Mouse (Mus musculus): ENCODE results near the gene Ring1. TPM values are rescaled to one million over a fixed set of nuclear protein-coding genes. Genes with fewer than 3 reads are reported as not detected.

Ring1 gene
- total RNA-seq, 2 experiments from 2014 or later: 2.0 to 9.2 TPM

Other genes with a start within 250 kb of the Ring1 start
Only the 30 nearest of the 33 such genes appear.
- gene Kank3, start 214.2 kb downstream of the Ring1 start, total RNA-seq (2015; ENCODE audit: low replicate concordance): not detected in 2 replicates
- gene Kank3, start 214.2 kb downstream of the Ring1 start, total RNA-seq (2017; ENCODE audit: low replicate concordance): 0.42 and 1.3 TPM in 2 replicates
- gene Rps28, start 200.1 kb downstream of the Ring1 start, total RNA-seq (2015; ENCODE audit: low replicate concordance): 216 and 275 TPM in 2 replicates
- 302 and 335 TPM in 2 replicates for gene Rps28, start 200.1 kb downstream of the Ring1 start, total RNA-seq (2017; ENCODE audit: low replicate concordance)
- gene Ndufa7, start 200.1 kb downstream of the Ring1 start, total RNA-seq (2015; ENCODE audit: low replicate concordance): 50.6 and 57.5 TPM in 2 replicates
- 35.4 and 46.6 TPM in 2 replicates for gene Ndufa7, start 200.1 kb downstream of the Ring1 start, total RNA-seq (2017; ENCODE audit: low replicate concordance)
- 3.1 and 3.3 TPM in 2 replicates for gene Cd320, start 181.6 kb downstream of the Ring1 start, total RNA-seq (2015; ENCODE audit: low replicate concordance)
- not detected in 2 replicates for gene Cd320, start 181.6 kb downstream of the Ring1 start, total RNA-seq (2017; ENCODE audit: low replicate concordance)
- not detected in 2 replicates for gene Gm7029, start 150.8 kb downstream of the Ring1 start, total RNA-seq (2015; ENCODE audit: low replicate concordance)
- gene Gm7029, start 150.8 kb downstream of the Ring1 start, total RNA-seq (2017; ENCODE audit: low replicate concordance): not detected in 2 replicates
- gene Kifc1, start 134.0 kb downstream of the Ring1 start, total RNA-seq (2015; ENCODE audit: low replicate concordance): 5.0 and 17.6 TPM in 2 replicates
- 47.5 and 80.7 TPM in 2 replicates for gene Kifc1, start 134.0 kb downstream of the Ring1 start, total RNA-seq (2017; ENCODE audit: low replicate concordance)
- not detected in 2 replicates for gene Platr17, start 119.5 kb downstream of the Ring1 start, total RNA-seq (2015; ENCODE audit: low replicate concordance)
- gene Platr17, start 119.5 kb downstream of the Ring1 start, total RNA-seq (2017; ENCODE audit: low replicate concordance): 9.7 TPM in 1 of 2 replicates, not detected in the other
- 12.1 and 14.2 TPM in 2 replicates for gene Daxx, start 115.3 kb downstream of the Ring1 start, total RNA-seq (2015; ENCODE audit: low replicate concordance)
- 20.4 and 21.7 TPM in 2 replicates for gene Daxx, start 115.3 kb downstream of the Ring1 start, total RNA-seq (2017; ENCODE audit: low replicate concordance)
- 30.7 and 30.9 TPM in 2 replicates for gene Tapbp, start 108.8 kb downstream of the Ring1 start, total RNA-seq (2015; ENCODE audit: low replicate concordance)
- gene Tapbp, start 108.8 kb downstream of the Ring1 start, total RNA-seq (2017; ENCODE audit: low replicate concordance): 34.3 and 39.6 TPM in 2 replicates
- 4.0 and 7.9 TPM in 2 replicates for gene Zbtb22, start 108.8 kb downstream of the Ring1 start, total RNA-seq (2015; ENCODE audit: low replicate concordance)
- gene Zbtb22, start 108.8 kb downstream of the Ring1 start, total RNA-seq (2017; ENCODE audit: low replicate concordance): 8.8 and 10.3 TPM in 2 replicates
- gene Rgl2, start 95.1 kb downstream of the Ring1 start, total RNA-seq (2015; ENCODE audit: low replicate concordance): 5.2 and 6.1 TPM in 2 replicates
- gene Rgl2, start 95.1 kb downstream of the Ring1 start, total RNA-seq (2017; ENCODE audit: low replicate concordance): 5.6 and 9.7 TPM in 2 replicates
- gene Pfdn6, start 84.3 kb downstream of the Ring1 start, total RNA-seq (2015; ENCODE audit: low replicate concordance): 15.9 and 38.0 TPM in 2 replicates
- gene Pfdn6, start 84.3 kb downstream of the Ring1 start, total RNA-seq (2017; ENCODE audit: low replicate concordance): 22.9 TPM in 2 replicates
- gene Wdr46, start 84.0 kb downstream of the Ring1 start, total RNA-seq (2015; ENCODE audit: low replicate concordance): 4.0 and 15.9 TPM in 2 replicates
- gene Wdr46, start 84.0 kb downstream of the Ring1 start, total RNA-seq (2017; ENCODE audit: low replicate concordance): 7.5 and 8.5 TPM in 2 replicates
- gene B3galt4, start 73.2 kb downstream of the Ring1 start, total RNA-seq (2015; ENCODE audit: low replicate concordance): not detected in 2 replicates
- gene B3galt4, start 73.2 kb downstream of the Ring1 start, total RNA-seq (2017; ENCODE audit: low replicate concordance): 0.70 and 0.94 TPM in 2 replicates
- 8.2 and 11.3 TPM in 2 replicates for gene Vps52, start 68.9 kb downstream of the Ring1 start, total RNA-seq (2015; ENCODE audit: low replicate concordance)
- 13.0 and 17.0 TPM in 2 replicates for gene Vps52, start 68.9 kb downstream of the Ring1 start, total RNA-seq (2017; ENCODE audit: low replicate concordance)
- 758 and 917 TPM in 2 replicates for gene Rps18, start 68.7 kb downstream of the Ring1 start, total RNA-seq (2015; ENCODE audit: low replicate concordance)
- 207 and 301 TPM in 2 replicates for gene Rps18, start 68.7 kb downstream of the Ring1 start, total RNA-seq (2017; ENCODE audit: low replicate concordance)
- 177 and 273 TPM in 2 replicates for gene H2-K1, start 24.3 kb downstream of the Ring1 start, total RNA-seq (2015; ENCODE audit: low replicate concordance)
- gene H2-K1, start 24.3 kb downstream of the Ring1 start, total RNA-seq (2017; ENCODE audit: low replicate concordance): 97.6 and 121 TPM in 2 replicates
- gene H2-Ke6, start 3.4 kb upstream of the Ring1 start, total RNA-seq (2015; ENCODE audit: low replicate concordance): 26.5 and 50.7 TPM in 2 replicates
- gene H2-Ke6, start 3.4 kb upstream of the Ring1 start, total RNA-seq (2017; ENCODE audit: low replicate concordance): 15.0 and 17.8 TPM in 2 replicates
- not detected in 2 replicates for gene Slc39a7, start 7.0 kb upstream of the Ring1 start, total RNA-seq (2015; ENCODE audit: low replicate concordance)
- gene Slc39a7, start 7.0 kb upstream of the Ring1 start, total RNA-seq (2017; ENCODE audit: low replicate concordance): 11.5 and 16.6 TPM in 2 replicates
- 7.1 and 8.3 TPM in 2 replicates for gene Rxrb, start 7.1 kb upstream of the Ring1 start, total RNA-seq (2015; ENCODE audit: low replicate concordance)
- gene Rxrb, start 7.1 kb upstream of the Ring1 start, total RNA-seq (2017; ENCODE audit: low replicate concordance): 10.7 and 12.0 TPM in 2 replicates
- gene Col11a2, start 14.8 kb upstream of the Ring1 start, total RNA-seq (2015; ENCODE audit: low replicate concordance): 1.3 TPM in 1 of 2 replicates, not detected in the other
- gene Col11a2, start 14.8 kb upstream of the Ring1 start, total RNA-seq (2017; ENCODE audit: low replicate concordance): 4.3 and 7.0 TPM in 2 replicates
- gene H2-Oa, start 67.7 kb upstream of the Ring1 start, total RNA-seq (2015; ENCODE audit: low replicate concordance): 0.84 and 7.9 TPM in 2 replicates
- 1.1 TPM in 1 of 2 replicates, not detected in the other for gene H2-Oa, start 67.7 kb upstream of the Ring1 start, total RNA-seq (2017; ENCODE audit: low replicate concordance)
- gene H2-DMa, start 94.9 kb upstream of the Ring1 start, total RNA-seq (2015; ENCODE audit: low replicate concordance): 15.9 and 37.5 TPM in 2 replicates
- gene H2-DMa, start 94.9 kb upstream of the Ring1 start, total RNA-seq (2017; ENCODE audit: low replicate concordance): 11.7 and 13.3 TPM in 2 replicates
- 36.1 and 75.0 TPM in 2 replicates for gene Brd2, start 98.0 kb upstream of the Ring1 start, total RNA-seq (2015; ENCODE audit: low replicate concordance)
- gene Brd2, start 98.0 kb upstream of the Ring1 start, total RNA-seq (2017; ENCODE audit: low replicate concordance): 114 and 135 TPM in 2 replicates
- gene H2-DMb2, start 118.6 kb upstream of the Ring1 start, total RNA-seq (2015; ENCODE audit: low replicate concordance): 2.5 TPM in 1 of 2 replicates, not detected in the other
- gene H2-DMb2, start 118.6 kb upstream of the Ring1 start, total RNA-seq (2017; ENCODE audit: low replicate concordance): 3.2 and 3.6 TPM in 2 replicates
- gene H2-DMb1, start 128.4 kb upstream of the Ring1 start, total RNA-seq (2015; ENCODE audit: low replicate concordance): 6.1 and 9.6 TPM in 2 replicates
- 7.1 and 15.8 TPM in 2 replicates for gene H2-DMb1, start 128.4 kb upstream of the Ring1 start, total RNA-seq (2017; ENCODE audit: low replicate concordance)
- gene Tap1, start 162.9 kb upstream of the Ring1 start, total RNA-seq (2015; ENCODE audit: low replicate concordance): 6.9 and 12.1 TPM in 2 replicates
- 13.3 and 24.7 TPM in 2 replicates for gene Tap1, start 162.9 kb upstream of the Ring1 start, total RNA-seq (2017; ENCODE audit: low replicate concordance)
- 16.1 and 55.0 TPM in 2 replicates for gene Psmb9, start 163.1 kb upstream of the Ring1 start, total RNA-seq (2015; ENCODE audit: low replicate concordance)
- gene Psmb9, start 163.1 kb upstream of the Ring1 start, total RNA-seq (2017; ENCODE audit: low replicate concordance): 17.2 and 29.1 TPM in 2 replicates
- gene Psmb8, start 173.0 kb upstream of the Ring1 start, total RNA-seq (2015; ENCODE audit: low replicate concordance): 35.5 and 50.4 TPM in 2 replicates
- 34.0 and 37.2 TPM in 2 replicates for gene Psmb8, start 173.0 kb upstream of the Ring1 start, total RNA-seq (2017; ENCODE audit: low replicate concordance)
- gene Tap2, start 178.8 kb upstream of the Ring1 start, total RNA-seq (2015; ENCODE audit: low replicate concordance): 0.38 and 5.2 TPM in 2 replicates
- gene Tap2, start 178.8 kb upstream of the Ring1 start, total RNA-seq (2017; ENCODE audit: low replicate concordance): 7.8 and 11.2 TPM in 2 replicates